Mouse (Mus musculus): ENCODE measurements around the gene Rab23.
"Not testable (repeated sequence)": the region's sequence is repeated elsewhere in the genome, so short reads cannot be mapped to it uniquely, and the experiment has no call there.

The Rab23 gene

DNA sequence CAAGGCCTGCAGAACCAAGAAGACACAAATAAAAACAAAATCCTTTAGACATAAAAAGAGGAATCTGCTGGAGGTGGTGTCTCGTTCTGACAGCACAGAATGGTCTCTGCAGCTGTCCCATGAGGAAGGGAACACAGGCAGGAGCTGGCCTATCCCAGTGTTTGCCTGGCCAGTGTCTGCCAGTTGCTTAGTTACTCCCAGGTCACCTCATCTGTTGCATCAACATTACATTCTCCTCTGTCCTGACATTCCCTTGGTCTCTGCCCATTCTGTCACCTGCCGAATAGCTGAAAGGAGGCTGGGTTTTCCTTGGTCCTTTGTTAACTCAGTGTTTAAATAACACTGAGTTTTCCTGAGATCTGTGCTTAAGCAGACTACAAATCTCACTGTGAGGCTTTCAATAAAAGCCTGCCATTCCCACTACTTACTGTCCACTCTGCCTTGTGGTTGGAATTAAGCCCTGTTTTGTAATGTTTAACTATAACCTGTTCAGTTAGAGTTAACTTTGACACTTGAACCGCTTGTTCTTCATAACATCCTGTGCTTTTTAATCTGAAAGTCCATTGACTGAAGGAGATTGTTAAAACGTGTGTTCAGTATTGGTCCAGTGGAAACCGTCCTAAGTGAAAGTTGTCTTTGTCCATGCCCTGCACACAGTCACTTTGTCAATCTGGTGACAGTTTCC, 14.5 kb downstream of the Rab23 start:
- DNase-seq = no peak

DNA sequence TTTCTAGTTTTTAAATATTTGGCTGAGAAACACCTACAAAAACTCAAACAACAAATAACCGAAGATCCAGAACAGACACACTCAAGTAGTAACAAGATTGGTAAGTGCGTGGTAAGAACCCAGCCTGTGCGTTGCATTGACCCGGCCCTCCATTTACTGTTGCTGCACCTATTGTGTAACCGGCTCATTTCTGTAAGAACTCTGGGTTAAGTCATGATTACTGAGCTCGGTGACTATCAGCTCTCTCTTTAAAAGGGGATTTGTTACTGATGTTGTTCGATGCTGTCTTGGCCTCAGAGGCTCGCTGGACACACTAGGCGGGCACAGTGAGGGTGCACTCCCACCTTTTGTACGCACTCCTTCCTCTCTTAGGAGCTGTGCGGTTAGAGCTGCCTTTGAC, 18.6 kb downstream of the Rab23 start:
- DNase-seq = no peak

DNA sequence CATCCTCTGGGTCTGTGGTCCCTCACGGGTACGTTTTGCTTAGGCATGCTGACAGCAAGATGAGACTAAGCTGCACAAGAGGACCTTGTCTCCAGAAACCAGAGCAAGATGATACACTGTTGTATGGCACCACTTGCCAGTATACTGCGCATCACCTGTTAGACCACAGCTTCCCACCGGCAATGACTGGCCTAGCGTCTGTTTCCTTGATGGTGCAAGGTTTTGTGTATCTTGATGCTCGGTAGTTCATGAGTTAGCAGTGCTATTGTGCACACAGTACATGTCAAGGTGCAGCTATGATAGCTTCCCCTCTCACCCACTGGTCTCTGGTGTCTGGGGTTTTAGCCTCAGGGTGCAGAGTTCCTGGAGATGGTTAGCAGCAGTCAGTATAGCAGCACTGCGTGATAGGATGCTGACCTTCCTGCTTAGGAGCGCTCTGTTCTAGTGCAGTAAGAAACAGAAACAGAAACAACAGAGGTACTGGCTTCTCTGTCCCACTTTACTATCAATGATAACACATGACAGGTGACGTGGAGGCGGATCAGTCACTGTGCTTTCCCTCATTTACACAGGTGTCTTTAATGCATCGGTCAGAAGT, 19.1 kb downstream of the Rab23 start:
- no peak for DNase-seq

DNA sequence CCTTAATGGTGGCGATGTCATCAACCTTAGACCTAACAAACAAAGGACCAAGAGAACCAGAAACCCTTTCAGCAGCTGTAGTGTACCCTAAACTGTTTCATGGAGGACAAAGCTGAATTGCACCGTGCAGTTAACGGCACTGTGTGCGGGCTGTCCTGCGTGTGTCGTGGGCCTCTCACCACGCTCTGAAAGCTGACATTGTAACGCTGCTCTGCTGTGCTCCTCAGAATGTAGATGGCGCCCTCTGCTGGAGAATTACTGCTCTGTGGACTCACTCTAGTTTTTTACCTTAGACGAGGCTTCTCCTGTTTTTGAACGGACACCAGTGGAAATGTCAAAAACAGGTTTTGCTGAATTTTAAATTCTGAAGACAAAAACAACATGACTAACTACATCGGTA, 19.6 kb downstream of the Rab23 start:
- DNase-seq = peak; percentile 53 to 82

DNA sequence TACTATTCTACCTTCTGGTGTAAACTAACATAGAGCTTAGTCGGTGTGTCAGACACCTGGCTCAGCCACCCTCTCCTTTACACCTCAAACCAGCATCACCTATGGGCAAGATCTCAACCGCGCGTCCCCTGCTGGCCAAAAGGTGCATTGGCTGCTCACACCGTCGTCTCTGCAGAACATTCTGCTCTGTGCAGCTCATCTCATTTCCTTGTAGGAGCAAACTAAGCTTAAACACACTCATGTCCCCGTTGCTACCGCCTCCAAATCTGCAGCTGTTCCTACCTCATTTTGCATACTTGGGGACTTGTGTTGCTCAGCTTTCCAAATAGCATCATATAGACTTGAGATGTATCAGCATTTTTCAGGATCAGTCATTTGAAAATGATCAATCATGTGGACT, 23.2 kb downstream of the Rab23 start:
- DNase-seq = peak in 1 of 2 experiments; percentile 34

DNA sequence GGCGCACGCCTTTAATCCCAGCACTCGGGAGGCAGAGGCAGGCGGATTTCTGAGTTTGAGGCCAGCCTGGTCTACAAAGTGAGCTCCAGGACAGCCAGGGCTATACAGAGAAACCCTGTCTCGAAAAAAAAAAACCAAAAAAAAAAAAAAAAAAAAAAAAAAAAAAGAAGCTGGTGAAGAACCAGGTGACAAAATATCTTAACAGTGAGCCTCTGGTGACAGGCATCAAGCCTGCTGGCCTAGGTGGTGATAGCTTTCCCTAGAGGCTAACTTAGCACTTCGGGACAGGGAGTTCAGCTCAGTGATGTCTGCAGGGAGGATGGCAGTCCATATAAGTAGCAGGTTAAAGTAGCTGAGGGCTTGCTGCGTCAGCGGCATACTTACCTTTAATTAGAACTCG, 25.1 kb downstream of the Rab23 start:
- DNase-seq = not testable (repeated sequence)

DNA sequence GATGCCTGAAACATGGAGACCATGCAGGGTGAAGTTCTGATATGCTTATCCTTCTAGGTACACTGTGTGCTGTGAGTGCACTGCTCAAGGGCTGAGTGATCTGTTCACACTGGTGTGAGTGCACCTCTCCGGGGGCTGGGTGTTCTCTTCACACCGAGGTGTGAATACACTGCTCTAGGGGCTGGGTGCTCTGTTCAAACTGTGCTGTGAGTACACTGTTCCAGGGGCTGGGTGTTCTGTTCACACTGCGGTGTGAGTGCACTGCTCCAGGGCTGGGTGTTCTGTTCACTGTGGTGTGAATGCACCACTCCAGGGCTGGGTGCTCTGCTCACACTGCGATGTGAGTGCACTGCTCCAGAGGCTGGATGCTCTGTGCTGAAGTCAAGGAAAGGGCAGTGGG, 26.2 kb downstream of the Rab23 start:
- no peak for DNase-seq

DNA sequence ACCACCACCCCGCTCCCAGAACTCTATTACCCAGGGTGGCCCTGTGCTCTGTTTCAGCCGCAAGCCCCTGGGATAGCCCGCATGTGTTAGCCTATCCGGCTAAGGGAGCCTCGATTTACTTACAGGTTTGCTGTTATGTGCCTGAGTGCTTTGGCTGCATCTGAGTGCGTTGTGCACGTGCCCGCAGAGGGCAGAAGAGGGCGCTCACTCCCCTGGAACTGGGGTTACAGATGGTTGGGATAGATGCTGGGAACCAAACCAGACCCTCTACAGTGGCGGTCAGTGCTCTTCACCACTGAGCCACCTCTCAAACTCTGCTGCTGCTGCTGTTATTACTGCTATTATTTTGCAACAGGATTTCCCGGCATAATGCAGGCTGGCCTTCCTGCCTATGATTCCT, 29.4 kb downstream of the Rab23 start:
- no peak for DNase-seq

DNA sequence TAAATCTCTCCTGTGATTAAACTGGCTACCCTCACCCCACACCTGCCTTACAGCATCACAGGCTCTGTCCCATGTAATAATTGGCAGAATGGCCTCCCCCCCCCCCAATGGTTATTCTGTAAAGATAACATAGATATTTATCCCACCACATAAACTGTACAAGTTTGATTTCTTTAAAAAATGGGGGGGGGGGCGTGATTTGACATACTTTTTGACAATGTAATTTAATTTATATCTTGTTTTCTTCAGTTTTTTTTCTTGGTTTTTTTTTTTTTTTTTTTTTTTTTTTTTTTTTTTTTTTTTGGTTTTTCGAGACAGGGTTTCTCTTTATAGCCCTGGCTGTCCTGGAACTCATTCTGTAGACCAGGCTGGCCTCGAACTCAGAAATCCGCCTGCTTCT, 30.0 kb downstream of the Rab23 start:
- not testable (repeated sequence) for DNase-seq

DNA sequence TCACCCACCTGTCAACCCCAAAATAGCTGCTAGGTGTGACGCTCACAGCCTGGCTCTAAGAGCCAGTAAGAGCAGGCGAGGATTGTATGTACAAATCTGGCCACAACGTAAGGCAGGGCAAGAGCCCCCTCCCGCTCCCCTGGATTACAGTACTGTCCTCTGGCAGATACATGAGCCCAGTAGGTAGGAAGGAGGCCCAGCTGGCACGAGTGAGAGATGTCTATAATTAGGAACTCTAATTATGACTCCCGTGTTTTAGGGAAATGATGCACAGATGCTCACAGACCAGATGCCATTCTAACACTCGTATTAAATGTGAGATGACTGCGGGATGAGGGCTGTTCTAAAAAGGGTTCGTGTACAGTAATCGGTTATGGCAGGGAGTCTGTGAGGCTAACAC, 31.6 kb downstream of the Rab23 start:
- DNase-seq = no peak

DNA sequence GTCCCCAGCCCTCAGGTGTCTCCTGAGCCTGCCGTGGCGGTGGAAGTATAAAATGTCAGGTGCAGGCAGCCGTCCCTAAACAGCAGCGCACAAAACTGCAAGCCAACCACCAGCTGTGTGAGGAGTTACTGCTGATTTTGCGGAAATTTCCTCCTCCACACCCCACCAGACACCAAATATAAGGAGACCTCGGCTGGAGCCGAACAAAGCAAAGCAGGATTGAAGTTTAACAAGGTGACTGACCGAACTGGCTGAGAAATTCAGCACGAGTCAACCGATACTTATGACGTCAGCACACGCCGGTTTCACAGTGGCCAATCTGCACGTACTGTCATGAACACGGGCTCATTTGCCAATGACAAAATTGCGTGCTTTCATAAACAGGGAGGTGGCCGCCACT, 34.4 kb downstream of the Rab23 start:
- DNase-seq = no peak

DNA sequence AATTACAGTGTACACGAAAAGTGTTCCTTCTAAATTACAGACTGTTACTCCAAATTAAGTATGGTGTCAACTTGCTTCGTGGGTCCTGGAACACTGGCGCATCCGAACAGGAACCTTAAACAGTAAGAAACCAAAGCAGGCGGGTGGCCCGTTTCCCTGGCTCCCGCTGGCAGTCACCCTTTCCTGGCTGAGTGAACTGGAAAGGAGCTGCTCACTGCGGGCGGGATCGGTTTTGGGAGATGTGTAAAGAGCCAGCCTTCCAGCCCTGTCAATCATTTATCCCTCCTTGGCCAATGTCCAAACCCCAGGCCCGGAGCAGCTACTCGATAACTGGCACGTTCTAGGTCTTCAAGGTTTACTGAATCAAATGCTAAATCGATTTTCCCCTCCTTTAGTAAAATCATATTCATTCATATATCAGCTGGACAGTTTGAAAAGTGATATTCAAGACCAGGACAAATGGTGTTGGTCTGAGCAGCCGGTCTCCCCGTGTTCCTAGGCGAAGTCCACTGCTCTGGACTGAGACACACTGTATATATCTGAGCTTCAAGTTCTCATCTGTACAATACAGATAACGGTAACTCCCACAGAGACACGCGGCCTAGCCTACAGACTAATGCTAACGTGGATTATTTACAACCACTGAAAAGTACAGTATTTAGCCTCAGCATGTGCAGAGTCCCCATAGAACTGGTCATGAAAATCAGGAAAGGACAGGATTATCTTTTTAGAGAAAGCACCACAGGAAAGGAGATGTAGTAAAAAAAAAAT, 35.5 kb downstream of the Rab23 start:
- no peak for DNase-seq

DNA sequence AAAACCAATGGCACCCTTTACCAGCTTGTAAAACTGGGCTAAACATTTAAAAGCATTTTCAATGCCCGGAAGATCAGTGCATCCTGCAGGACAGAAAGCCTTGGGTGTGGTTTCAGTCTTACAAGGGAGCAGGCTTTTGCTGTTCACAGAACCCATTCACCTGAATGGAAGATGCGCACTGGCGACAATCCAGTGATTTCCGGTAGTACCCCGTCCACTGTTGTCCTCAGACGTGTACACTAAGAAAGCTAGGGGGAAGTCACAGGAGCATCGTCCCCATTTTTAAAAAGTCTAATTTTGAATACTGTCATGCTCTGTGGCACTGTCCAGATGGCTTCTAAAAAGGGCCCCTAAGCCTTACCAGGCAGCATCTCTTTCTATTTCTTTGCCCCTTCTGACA, 36.1 kb downstream of the Rab23 start:
- DNase-seq = no peak

DNA sequence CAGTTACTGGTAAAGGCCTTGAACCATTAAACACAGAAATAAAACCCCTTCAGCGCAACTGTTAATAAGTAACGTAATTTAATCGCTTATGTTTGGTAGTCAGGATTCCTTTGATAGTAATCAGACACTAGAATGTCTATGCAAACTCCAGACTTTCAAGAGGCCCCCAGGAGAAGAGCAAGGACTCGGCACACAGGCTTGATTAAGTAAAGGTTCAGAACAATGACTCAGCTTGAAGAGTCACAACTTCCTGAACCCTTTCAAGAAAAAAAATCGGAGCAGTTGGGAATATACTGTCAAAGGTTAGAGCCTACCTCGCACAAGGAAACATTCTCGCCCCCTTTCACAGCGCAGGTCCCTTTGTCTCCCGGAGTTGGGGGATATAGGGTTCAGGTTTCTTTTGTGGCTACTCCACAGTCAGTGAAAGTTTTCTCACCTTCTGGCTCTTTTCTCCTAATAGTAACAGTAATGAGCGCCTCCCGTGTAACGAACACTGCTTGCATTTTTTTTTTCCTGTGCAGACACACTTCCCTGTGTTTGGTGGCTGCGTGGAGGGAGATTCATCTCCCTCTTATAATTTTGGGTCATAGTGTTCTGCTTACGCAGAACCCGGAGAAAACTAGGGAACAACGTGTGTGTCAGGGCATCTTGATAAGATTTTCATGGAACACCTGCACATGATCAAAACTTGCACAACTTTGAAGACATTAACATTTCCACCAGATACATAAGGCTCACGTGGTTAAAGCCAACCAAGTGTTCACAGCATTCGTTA, 36.8 kb downstream of the Rab23 start:
- no peak for DNase-seq

DNA sequence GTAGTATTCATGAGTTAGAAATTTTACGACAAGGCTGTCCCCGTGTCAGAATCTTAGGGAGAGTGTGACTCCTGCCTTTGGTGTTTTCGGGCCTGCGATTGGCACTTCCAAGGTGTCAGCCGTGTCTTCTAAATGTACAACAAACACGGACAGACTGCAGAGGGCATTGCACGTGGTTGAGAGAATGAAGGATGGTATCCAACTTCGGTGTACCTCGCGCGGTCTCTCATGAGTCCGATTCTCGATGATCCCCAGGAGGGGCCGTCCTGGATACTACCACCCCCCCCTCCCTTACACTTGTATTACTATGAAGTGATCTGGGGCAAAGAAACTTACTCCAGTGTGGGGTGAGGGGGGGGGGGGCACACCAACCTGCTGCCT, 37.3 kb downstream of the Rab23 start:
- DNase-seq = no peak

DNA sequence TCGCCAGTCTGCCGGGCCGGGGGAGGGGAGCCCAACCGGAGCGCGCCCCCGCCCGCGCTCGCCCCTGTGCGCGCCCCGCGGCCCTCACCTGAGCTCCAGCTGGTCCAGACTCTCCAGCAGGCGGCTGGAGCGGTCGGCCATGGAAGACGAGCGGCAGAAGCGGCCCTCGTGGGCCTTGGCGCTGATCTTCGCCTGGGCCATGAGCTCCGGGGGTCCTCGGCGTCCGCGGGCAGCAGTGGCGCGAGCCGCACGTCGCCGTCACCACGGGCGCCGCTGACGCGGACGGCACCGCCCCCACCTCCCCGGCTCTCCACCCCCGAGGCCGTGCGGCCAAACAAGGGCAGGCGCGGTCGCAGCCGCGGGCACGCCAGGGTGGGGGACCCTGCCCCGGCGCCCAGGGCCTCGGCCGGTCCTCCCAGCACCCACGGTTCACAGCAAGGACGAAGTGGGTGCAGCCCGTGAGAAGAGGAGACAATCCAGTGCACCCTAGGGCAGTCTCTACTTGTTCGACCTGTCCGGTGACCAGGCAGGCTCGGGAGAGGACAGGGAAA, 37.9 kb downstream of the Rab23 start, which contains the start of gene Bag2:
Bag2 (minus strand) TSS at position 305 of the 551 bp plus-strand sequence.
- DNase-seq = peak; percentile 76 to 81

DNA sequence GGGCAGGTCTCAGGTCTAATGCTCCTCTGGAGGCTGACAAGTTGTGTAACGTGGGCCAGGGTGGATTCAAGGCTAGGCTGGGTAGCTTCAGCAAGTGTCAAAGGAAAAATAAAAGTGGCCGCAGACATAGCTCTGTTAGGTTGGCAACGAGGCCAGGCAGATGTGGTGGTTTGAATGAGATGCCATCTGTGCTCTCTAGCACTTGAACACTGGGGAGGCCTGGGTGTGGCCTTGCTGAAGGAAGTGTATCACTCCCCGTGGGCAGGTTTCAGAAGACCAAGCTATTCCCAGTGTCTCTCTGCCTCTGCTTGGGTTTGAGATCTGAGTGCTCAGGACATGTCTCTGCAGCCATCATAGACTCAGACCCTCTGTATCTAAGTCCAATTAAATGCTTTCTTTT, 38.8 kb downstream of the Rab23 start:
- DNase-seq = no peak

DNA sequence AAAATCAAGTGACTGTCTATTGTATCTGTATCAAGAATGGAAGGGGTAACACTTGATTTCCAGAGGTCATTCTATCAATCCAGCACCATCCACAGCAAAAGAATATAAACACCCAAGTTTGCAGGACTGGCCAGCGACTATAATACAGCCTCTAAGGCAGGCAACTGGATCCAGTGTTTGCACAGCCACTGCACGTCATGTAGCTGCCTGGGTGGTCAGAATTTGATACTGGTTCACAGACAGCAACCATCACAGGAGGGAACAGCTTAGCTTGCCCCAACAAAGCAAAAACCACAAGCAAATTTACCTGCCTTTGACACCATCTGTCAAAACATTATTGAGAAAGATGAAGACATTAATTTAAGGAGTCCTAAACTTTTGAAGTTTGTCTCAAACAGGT, 44.1 kb downstream of the Rab23 start:
- no peak for DNase-seq

DNA sequence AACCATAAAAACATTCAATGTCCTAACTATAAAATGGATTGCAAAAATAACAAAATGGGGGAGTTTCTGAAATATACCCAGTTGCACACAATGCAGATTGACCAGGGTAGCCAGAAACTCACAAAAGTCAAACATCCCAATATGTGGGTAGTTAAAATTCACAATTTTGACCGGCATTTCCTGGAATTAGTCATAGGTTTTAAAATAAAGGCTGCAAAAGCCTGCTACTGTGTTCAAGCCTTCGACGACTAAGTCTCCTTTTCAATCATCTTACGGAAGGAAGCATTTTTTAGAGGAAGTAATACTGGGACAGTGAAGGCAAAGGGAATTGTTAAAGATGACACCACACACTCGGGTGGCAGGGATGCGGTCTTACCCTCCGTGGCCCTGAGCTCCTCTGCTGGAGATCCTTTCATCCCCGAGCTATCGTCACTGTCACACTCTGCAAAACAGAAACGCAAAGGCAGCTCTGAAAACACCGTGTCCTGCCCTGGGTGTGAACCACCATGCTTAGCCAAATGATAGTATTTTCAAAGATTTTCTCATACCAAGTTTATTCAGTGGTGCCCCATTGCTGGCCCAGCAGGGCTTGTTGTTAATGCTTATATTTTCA, 45.9 kb downstream of the Rab23 start:
- no peak for DNase-seq

DNA sequence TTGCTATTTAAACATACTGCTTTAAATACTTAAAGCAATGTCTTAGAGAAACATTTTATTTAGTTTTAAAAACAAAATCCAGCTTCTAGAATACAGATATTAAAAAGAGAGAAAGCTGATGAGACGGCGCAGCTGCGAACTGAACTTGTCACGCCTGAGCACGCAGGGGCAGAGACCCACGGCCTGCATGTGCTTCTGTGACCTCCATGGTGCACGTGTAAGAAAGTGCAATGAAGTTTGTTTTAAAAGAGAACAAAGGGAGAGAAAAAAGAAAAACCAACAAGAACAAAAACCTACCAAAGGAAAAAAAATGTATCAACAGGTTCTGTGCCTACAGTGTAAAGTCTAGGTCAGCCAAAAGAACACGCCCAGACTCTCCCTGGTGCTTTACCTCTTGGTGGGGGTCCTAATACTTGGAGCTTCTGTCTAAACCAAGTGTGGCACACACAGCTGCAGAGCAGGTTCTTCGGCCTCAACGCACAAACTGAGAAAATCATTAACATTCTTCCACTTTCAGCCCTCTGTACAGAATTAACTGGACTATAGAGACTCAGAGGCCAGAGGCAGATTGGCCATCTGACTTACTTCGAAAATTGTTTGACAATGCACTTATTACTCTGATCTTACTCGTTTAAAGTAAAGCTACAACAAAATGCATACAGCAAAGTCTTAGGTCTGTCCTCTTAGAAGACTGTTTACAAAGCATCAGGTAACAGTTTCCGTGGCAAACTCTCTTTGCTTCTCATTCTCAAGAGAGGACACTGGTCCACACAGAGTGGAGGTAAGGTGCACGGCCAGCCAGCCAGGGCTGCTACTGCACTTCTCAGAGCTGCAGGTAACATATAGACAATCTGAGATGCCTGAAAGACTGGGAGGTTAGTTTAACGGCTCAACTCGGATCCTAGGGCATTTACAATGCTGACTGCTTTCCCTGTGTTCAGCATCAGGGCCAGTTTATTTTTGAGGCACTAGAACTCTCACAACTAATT, 47.1 kb downstream of the Rab23 start:
- no peak for DNase-seq

DNA sequence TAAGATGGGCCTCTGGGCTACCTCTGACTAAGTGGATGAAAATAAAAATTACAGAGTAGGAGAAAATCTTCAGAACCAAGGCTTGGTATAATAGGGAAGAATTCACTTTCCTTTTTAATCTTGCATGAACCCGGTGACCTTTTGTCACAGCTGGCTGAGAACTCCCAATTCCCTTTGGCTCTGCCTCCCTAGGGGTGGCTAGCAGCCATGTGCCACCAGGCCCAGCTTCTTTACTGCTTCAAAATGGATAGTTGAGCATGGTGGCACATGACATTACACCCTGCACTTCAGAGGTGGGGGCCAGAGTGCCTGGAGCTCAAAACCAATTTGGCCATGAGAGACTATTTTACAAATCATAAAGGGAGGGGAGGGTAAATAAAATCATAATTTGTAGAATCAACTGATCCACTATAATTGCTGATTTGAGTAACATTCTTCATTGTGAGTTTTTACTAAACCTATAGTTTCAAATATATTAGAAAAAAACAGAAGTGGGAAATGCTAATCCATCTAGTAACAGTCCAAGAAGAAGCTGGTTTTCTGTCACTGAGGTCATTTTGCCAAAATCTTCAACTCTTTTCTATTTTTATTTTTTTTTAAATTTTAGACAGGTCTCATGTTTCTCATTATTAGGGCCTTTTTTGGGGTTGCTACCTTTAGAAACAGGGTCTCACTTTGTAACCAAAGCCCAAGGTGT, 48.6 kb downstream of the Rab23 start:
- DNase-seq = no peak
